Mouse (Mus musculus) lung, postnatal 14 days (tissue): ENCODE results near the gene Cryzl1.

Source experiments
- DNase-seq: peaks from one replicate; pipeline ENCODE4 v3.0.0; 2021

The Cryzl1 gene

GRCm38 (mm10) chr16:91728123-91729065 is at the start of gene Cryzl1:
TSS of gene Cryzl1 (minus strand) at chr16:91728975.
- peak; percentile 98 for DNase-seq

- no peak for DNase-seq
Measured at GRCm38 (mm10) chr16:91772586-91772985, 43.8 kb upstream of the Cryzl1 start.

DNA sequence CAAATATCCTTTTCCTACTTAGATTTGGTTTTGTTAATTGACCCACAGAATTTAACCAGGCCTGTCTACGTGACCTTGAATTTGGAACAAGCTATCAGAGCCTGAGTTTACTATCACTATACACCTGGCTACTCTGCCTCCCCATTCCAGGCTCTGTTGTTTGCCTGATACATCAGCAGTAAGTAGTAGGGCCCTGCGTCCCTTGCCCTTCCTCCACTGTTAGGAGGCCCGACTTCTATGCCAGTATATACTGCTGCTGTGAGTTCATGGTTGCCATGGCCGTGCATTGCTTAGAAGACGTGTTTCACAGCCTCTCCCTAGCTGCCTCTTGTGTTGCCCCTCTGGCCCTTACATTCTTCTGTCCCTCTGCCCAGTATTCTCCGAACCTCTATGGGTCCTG is 42.6 kb upstream of the Cryzl1 start:
- DNase-seq = no peak

DNA sequence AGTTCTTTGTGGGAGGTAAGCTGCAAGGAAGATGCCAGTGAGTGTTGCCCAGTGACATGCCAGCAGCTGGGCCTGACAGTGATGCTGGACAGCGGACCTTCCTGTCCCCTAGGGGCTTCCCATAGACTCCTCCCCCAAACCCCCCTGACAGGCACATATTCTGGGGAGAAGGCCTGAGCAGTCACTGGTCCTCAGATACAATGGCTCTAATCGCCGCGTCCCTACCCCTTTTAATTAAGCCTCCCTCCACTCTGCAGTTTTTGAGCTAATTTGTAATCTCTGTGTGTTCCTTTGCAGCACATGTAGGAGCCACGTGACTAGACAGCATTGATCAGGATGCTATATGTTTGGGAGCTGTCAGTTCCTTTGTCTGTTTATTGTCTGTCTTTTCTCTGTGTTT is 41.9 kb upstream of the Cryzl1 start:
- no peak for DNase-seq

GRCm38 (mm10) chr16:91769911-91770310 is 41.1 kb upstream of the Cryzl1 start:
- no peak for DNase-seq

DNA sequence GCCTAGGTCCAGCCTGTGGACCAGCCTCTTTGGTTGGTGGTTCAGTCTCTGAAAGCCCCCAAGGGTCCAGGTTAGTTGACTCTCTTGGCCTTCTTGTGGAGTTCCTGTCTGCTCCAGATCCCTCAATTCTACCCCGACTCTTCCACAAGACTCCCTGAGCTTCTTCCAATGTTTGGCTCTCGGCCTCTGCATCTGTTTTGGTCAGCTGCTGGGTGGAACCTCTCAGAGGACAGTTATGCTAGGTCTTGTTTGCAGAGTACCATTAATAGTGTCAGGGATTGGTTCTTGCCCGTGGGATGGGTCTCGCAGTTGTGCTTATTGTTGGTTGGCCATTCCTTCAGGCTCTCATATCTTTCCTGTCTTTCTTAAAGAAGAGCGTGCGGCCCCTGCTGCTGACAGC is 39.8 kb upstream of the Cryzl1 start:
- no peak for DNase-seq

- peak; percentile 20 for DNase-seq
Measured at GRCm38 (mm10) chr16:91767165-91767701, 38.5 kb upstream of the Cryzl1 start.

- DNase-seq = no peak
Measured at GRCm38 (mm10) chr16:91765816-91766210, 37.0 kb upstream of the Cryzl1 start.

DNA sequence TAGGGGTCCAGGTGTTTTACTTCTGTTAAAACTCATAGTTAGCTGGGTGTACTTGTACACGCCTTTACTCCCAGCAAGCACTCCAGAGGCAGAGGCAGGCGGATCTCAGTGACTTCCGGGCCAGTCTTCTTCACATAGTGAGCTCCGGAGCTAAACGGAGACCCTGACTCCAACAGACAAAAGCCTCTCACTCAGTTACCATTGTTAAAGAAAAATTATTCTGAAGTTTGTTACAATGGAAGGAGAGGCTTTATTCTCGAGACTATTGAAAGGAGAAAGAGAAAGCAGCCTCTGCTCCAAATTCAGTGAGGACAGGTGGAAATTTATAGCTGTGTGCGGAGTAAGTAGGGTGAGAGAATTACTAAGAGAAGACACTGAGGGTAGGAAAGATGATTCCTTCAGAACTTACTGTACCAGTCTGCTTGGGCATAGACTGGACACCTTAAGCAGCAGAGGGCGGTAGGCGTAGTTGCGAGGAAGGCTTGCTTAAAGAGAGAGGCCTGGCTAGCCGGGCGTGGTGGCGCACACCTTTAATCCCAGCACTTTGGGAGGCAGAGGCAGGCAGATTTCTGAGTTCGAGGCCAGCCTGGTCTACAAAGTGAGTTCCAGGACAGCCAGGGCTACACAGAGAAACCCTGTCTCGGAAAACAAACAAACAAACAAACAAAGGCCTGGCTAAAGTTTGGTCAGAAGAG is 36.5 kb upstream of the Cryzl1 start:
- DNase-seq = no peak

- DNase-seq = no peak
Measured at GRCm38 (mm10) chr16:91764414-91764813, 35.6 kb upstream of the Cryzl1 start.

DNA sequence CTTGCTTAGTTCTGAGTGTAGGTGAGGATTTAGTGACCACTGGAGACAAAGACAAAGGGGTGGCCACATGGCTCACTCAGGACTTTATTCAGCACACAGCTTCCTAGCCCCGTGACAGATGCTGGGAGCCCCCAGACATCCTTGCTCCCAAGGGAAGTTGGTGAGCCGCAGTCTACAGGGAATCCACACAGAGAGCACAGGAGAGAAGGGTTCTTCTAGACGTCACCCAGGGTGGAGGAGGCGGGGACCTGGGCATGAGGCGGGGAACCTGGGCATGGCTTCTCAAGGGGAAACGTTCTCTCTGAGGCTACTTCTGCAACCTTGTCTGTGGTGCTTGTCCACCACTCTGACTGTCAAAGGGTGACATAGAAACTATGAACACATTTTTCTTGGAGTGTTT is 35.2 kb upstream of the Cryzl1 start:
- peak; percentile 24 for DNase-seq

GRCm38 (mm10) chr16:91762476-91762875 is 33.7 kb upstream of the Cryzl1 start:
- no peak for DNase-seq

- DNase-seq = no peak
Measured at GRCm38 (mm10) chr16:91761761-91762160, 33.0 kb upstream of the Cryzl1 start.

DNA sequence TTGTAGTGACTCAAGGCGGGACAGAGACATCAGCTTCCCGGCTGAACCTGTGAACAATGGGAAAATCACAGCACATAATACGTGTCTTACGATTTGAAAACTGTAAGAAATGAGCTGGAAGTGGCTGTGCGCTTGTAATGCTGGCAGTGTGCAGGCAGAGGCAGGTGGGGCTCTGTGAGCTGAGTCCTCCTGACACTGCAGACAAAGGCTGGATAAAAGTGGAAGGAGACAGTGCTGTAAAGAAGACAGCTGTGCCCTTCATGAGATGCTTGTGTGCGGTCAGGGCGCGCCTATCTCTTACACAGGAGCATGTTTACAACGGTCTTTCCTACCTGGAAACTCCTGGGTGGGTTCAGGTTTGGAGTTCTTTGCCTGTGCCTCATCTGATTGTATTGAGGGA is 32.4 kb upstream of the Cryzl1 start:
- DNase-seq = no peak

- no peak for DNase-seq
Measured at GRCm38 (mm10) chr16:91754957-91755356, 26.2 kb upstream of the Cryzl1 start.

DNA sequence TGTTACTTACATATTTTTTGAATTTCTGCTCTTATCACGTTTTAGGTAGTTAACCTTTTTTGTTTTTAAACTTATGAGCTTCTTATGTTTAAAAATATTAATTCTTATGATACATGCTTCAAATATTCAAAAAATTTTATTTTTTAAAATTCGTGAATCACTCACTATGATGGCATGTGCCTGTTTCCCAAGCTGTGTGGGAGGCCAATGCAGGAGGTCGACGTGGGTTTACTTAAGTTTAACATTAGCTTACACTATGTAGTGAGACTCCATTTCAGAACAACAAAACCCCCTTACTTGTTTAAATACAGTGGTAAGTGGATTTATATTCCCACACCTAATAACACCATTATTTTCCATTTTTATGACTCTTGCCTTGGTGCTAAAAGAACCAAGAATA is 24.8 kb upstream of the Cryzl1 start:
- no peak for DNase-seq

DNA sequence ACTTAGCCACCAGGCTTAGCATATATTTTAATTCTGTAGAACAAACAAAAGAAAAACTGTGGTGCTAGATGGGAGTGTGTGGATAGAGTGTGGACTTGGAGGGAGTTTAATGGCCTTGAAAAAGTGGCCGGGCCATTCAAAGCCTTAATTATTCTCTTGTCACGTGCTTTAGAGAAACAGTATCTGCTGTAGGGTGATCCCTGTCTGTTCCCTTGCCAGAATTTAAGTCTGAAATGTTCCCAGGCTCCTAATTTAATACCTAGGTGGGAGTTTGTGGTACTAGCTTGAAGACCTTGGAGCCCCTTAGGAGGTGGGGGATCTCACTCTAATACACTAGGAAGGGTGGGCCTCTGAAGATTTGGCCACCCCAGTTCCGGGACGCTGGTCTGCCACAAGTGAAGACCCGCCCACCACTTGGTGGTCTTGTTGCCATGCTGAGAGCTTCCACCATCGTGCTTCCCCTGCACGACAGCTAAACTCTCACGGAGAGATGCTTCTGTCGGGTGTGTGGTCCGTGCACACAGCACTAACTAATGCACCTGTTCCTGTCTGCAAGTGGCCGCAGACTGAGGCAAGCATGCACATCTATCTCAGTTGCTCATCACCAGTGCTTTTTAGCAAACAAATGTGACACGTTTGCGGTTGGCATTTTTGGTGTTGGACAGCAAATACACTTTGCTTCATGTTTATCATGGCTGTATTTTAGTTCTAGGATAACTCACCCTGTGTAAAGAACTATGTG is 23.0 kb upstream of the Cryzl1 start:
- no peak for DNase-seq

DNA sequence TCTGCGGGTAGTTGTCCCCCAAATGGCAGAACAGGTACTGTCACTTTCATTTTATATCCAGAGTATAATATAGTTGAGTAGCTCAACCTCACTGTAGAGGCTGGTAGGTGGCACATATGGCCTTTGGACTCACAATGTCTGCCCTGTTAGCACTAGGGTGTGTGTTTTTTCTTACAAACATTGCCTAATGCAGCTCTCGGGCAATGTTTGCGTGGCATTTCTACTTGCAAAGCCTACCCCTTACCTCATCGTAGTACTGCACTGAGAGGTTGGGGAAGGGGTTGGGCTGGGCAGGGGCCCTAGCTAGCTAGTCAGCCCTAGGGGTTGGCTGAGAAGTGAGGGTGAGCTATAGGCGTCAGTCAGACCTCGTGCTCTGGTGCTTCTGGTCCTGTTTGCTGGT is 18.8 kb upstream of the Cryzl1 start:
- no peak for DNase-seq

DNA sequence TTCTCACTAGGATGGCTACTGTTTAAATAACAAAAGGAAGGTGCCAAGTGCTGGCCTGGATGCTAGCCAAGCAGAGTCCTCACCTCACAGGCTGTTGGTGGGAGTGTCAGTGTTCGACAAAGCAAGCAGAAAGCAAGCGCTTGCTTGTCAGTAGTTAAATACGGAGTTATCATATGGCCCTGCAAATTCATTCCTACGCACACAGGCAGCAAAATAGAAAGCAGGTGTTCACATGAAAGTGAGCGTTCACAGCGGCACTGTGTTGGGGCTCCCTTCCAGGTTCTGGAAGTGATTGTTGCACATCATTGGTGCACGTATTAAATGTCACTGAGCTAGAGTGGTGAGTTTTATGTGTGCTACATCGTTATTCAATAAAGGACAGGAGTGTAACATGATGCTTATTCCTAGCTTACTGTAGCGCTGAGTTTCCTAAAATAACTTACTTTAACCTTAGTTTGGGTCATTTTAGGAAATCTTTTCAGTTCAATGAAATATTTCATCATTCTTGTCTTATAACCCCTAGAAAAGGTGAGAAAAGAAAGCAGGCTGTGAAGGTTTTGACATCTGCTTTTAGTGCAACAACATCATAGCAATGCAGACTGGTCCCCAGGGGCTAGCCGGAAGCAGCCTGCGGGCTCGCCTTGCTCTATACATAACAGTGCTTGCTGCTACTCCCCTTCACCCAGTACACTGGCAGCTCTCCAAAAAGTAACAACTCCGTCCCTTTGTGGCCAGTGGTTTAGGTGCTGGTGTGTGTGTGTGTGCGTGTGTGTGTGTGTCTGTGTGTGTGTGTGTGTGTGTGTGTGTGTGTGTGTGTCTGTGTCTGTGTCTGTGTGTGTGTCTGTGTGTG is 17.6 kb upstream of the Cryzl1 start:
- peak; percentile 39 for DNase-seq

- no peak for DNase-seq
Measured at GRCm38 (mm10) chr16:91743055-91743454, 14.3 kb upstream of the Cryzl1 start.

- no peak for DNase-seq
Measured at GRCm38 (mm10) chr16:91740918-91741255, 12.1 kb upstream of the Cryzl1 start.

DNA sequence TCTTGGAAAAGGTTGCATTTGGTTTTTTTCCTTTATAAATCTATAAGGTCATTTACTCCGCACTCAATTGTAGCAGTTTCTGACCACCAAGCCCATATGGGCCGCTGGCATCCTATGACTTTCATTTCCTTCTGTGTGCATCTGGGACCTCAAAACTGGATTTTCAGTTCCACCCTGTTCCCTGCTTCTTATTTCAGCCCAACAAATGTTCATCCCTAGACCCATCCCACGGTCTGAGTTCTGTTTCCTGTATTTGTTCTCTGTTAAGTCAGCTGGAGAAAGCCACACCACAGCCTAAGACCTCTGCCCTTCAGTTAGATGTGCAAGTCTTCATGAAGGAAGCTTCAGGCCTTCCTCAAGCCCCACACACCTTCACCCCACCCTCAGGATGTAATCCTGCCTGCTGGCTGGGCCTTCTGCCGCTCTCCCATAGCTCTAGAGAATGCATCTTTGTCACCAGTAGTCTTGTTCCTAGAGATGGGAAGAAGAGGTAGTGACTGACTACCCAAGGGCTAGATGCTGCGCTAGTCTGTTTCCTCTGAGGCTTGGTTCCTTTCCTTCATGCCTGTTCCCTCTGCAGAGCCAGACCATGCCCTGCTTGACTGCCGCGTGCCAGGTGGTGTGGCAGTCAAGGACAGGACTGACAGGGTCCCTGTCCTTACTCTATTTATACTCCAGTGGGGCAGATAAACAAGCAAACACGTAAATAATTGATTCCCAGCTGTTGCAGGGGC is 11.6 kb upstream of the Cryzl1 start:
- no peak for DNase-seq
